Mouse (Mus musculus) E14TG2a.4 (cell line): ENCODE measurements around the gene Hmbs.

Experiments used
- CTCF ChIP-seq: conservative IDR thresholded peaks from 2 replicates; pipeline ENCODE4 v1.5.1; 2014; ENCODE audit warnings: low read length
- NANOG ChIP-seq: IDR thresholded peaks from 2 replicates; pipeline ENCODE4 v1.6.1; 2014; ENCODE audit warnings: borderline replicate concordance, low read length, mixed read lengths
- POU5F1 ChIP-seq: IDR thresholded peaks from 2 replicates; pipeline ENCODE4 v1.6.1; 2014; ENCODE audit warnings: low read length, borderline replicate concordance

GRCm38 (mm10) chr9:44378153-44378730, 34.2 kb upstream of the Hmbs start:
- TF ChIP-seq CTCF (no peak), NANOG (no peak), POU5F1 (no peak)
